Mouse (Mus musculus): ENCODE data around the gene Pde4a.
A peak's percentile ranks its signal among the peaks of the same experiment; 100 is the strongest.

DNA sequence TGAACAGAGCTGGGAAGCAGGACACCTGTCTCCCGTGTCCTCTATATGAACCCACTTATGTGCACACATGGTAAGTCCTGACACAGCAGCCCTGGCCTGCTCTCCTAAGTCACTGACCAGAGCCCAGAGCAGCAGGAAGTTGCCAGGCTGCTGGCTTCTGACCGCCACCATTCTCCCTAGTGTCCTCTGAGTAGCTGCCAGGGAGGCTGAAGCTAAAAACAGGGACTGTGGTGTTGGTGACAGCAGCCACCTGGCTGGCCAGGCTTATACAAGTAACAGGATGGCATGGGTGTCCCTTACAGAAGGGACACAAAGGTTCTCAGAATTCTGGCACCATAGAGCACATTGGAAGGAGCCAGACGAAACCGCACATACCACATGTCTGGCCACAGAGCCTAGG lies 20.1 kb upstream of the Pde4a start:
- TF ChIP-seq CTCF (IDR thresholded peaks at IDR 0.05) (no peak), POLR2A (IDR thresholded peaks at IDR 0.05; ENCODE audit: insufficient read depth, low read depth, low read length) (peak; percentile 30; the same call in 1 of the 2 replicates)
